Mouse (Mus musculus) kidney, embryonic 16.5 days (tissue): ENCODE results near the gene Scpep1. TPM values are rescaled to one million over a fixed set of nuclear protein-coding genes. Genes with fewer than 3 reads are reported as not detected.

ENCODE experiments used
- ATAC-seq: fragments of 200-750 bp; cut with Nextera tagmentation; 2 replicates; pipeline ENCODE4 v1.8.0; 2017; ENCODE audit warnings: moderate TSS enrichment; ENCODE audit not compliant: low FRiP score, low TSS enrichment
- H3K27ac ChIP-seq: fragments of 300-500 bp; sonication (generic); 2 replicates; pipeline ENCODE4 v1.5.1; 2014; ENCODE audit warnings: low read length
- H3K27me3 ChIP-seq: fragments of 300-500 bp; sonication (generic); 2 replicates; pipeline ENCODE4 v1.6.1; 2014; ENCODE audit warnings: low read length, control low read depth, mixed read lengths; ENCODE audit not compliant: insufficient read depth
- H3K36me3 ChIP-seq: fragments of 300-500 bp; sonication (generic); 2 replicates; pipeline ENCODE4 v1.6.1; 2014; ENCODE audit warnings: low read length, control low read depth, mixed read lengths; ENCODE audit not compliant: insufficient read depth
- H3K4me1 ChIP-seq: fragments of 300-500 bp; sonication (generic); 2 replicates; pipeline ENCODE4 v1.6.1; 2014; ENCODE audit warnings: low read length, control low read depth, mixed read lengths; ENCODE audit not compliant: insufficient read depth
- H3K4me2 ChIP-seq: fragments of 300-500 bp; sonication (generic); replicated peaks from 2 replicates; pipeline ENCODE4 v1.6.1; 2014; ENCODE audit warnings: low read depth, low read length
- H3K4me3 ChIP-seq: fragments of 300-500 bp; sonication (generic); 2 replicates; pipeline ENCODE4 v1.5.1; 2014; ENCODE audit warnings: mild to moderate bottlenecking, low read length
- H3K9ac ChIP-seq: fragments of 300-500 bp; sonication (generic); replicated peaks from 2 replicates; pipeline ENCODE4 v1.6.1; 2014; ENCODE audit warnings: low read length
- H3K9me3 ChIP-seq: fragments of 300-500 bp; sonication (generic); 2 replicates; pipeline ENCODE4 v1.6.1; 2016; ENCODE audit warnings: low read length, control low read depth
- WGBS: fragments of 180-500 bp; shearing (Covaris S2); extraction: QIAGEN DNeasy Blood & Tissue Kit; methylation state at CpG from one replicate; pipeline ENCODE4 v1.1.7; 2014; 5-methylcytosine and 5-hydroxymethylcytosine counted together
- polyA plus RNA-seq: library from polyadenylated mRNA; unstranded; fragments of >200 nt; fragmentation: Nextera tagmentation; extraction: Ambion mirVana; gene quantifications from 2 replicates; pipeline ENCODE4 v1.2.1, GENCODE M21; 2015

Gene Scpep1
- polyA plus RNA-seq, 1 experiment from 2014 or later, result 158 TPM

- no peak overlapping the region for H3K4me2 ChIP-seq
- 93% methylated on average over 5 of the region's 5 CpGs for WGBS
- H3K4me1 ChIP-seq, result peaks cover 5% of the 10 kb centered on the region; the same call in 1 of the 2 replicates
- no peak overlapping the region for H3K4me3 ChIP-seq
- H3K27me3 ChIP-seq, result no peaks in the 10 kb centered on the region
- no peak overlapping the region for H3K27ac ChIP-seq
- H3K9me3 ChIP-seq, result no peaks in the 10 kb centered on the region
- no peak overlapping the region for H3K9ac ChIP-seq
- ATAC-seq, result no peak
- H3K36me3 ChIP-seq, result peaks cover 11% of the 10 kb centered on the region; the same call in 1 of the 2 replicates
Observed at GRCm38 (mm10) chr11:88952117-88952516, 3.1 kb downstream of the Scpep1 start.

DNA sequence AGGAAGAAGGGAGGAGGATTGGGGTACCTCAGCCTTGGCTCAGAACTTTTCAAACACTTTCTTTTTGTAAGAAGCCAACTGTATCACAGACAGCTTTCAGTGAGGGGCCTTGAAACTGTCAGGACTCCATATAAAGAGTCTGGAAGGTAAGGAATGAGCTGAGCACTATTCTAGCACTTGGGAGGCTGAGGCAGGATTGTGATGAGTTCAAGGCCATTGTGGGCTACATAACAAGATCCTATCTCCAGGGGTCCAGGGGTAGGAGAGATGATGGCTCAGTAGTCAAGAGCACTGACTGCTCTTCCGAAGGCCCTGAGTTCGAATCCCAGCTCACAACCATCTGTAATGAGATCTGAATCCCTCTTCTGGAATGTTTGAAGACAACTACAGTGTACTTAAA is 3.7 kb downstream of the Scpep1 start:
- Histone ChIP-seq H3K27me3 (no peaks in the 10 kb centered on the region), H3K27ac (no peak overlapping the region), H3K9ac (no peak overlapping the region), H3K36me3 (peaks cover 16% of the 10 kb centered on the region; the same call in 1 of the 2 replicates), H3K4me1 (peaks cover 5% of the 10 kb centered on the region; the same call in 1 of the 2 replicates), H3K4me3 (no peak overlapping the region), H3K4me2 (no peak overlapping the region), H3K9me3 (no peaks in the 10 kb centered on the region)
- WGBS, result 93% methylated on average over 2 of the region's 2 CpGs
- ATAC-seq, result no peak

DNA sequence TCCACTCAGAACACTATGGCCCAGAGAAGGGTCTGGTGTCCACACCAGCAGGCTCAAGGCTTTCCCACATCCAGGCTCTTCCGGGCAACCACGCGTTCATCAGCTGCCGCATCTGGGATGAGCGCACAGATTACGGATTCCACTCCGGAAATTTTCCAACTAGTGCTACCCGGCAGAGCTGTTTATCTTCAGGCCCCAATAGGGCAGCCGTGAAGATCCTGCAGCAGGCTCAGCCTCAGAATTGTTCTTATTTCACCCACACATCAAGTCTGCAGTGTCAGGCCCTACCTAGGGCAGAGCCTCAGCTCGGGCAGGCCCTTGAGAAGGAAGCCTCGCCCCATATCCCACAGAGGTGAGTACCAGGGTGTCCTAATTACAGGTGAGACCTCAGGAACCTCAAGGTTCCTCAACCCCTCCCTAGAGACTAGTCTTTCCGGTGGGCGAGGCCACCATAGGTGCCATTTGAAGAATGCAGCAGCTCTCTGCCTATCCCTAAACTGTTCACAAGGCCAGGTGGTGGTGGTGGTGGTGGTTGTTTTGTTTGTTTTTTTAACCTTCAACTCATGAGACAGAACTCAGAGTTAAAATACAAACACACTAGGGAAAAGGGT is 4.5 kb downstream of the Scpep1 start:
- Histone ChIP-seq H3K9ac (no peak overlapping the region), H3K9me3 (no peaks in the 10 kb centered on the region), H3K27me3 (no peaks in the 10 kb centered on the region), H3K27ac (no peak overlapping the region), H3K36me3 (peaks cover 16% of the 10 kb centered on the region; the same call in 1 of the 2 replicates), H3K4me3 (no peak overlapping the region), H3K4me1 (peaks cover 5% of the 10 kb centered on the region; the same call in 1 of the 2 replicates), H3K4me2 (no peak overlapping the region)
- no peak for ATAC-seq
- 89% methylated on average over 13 of the region's 13 CpGs for WGBS

GRCm38 (mm10) chr11:88949802-88950639 is 5.2 kb downstream of the Scpep1 start:
- no peak overlapping the region for H3K4me3 ChIP-seq
- H3K4me1 ChIP-seq, result peaks cover 5% of the 10 kb centered on the region; the same call in 1 of the 2 replicates
- H3K27ac ChIP-seq, result no peak overlapping the region
- peaks cover 20% of the 10 kb centered on the region; the same call in 1 of the 2 replicates for H3K36me3 ChIP-seq
- no peak overlapping the region for H3K9ac ChIP-seq
- ATAC-seq, result no peak
- no peak overlapping the region for H3K4me2 ChIP-seq
- H3K9me3 ChIP-seq, result no peaks in the 10 kb centered on the region
- WGBS, result 85% methylated on average over 8 of the region's 8 CpGs
- no peaks in the 10 kb centered on the region for H3K27me3 ChIP-seq

- ATAC-seq, result no peak
- Histone ChIP-seq H3K27ac (no peak overlapping the region), H3K4me3 (no peak overlapping the region), H3K9me3 (no peaks in the 10 kb centered on the region), H3K9ac (no peak overlapping the region), H3K27me3 (no peaks in the 10 kb centered on the region), H3K4me1 (0 out of 2 replicates have a peak, but pooled peaks cover 3% of the 10 kb centered on the region), H3K36me3 (peaks cover 30% of the 10 kb centered on the region), H3K4me2 (no peak overlapping the region)
- WGBS, result 65% methylated on average over 8 of the region's 8 CpGs
Observed at GRCm38 (mm10) chr11:88948896-88949295, 6.4 kb downstream of the Scpep1 start.

DNA sequence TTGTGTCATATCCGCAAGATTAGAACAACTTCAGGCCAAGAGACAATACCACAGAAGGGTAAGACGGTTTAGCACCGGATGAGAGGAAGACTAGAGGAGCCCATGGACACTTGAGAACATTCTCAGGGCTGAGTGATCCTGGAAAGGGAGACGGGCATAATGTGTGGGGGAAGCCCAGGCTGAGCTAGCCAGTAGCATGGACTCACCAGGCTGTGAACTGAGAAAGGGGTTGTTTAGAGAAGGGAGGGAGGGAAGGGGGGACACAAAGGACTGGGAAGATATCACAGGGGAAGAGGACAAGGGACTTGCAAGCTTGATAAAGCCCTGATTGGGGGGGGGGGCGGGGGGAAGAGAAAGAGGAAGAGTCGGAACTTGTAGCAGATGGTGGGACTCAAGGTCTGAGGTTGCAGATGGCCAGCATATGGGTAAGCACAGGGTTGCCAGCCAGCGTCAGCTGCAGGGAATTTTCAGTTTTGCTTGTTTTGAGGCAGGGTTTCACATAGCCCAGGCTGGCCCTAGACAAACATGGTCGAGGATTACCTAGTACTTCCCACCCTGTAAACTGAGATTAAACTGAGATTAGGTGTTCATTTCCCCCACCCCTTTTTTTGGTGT is 9.2 kb downstream of the Scpep1 start:
- H3K36me3 ChIP-seq, result peaks cover 30% of the 10 kb centered on the region
- H3K9me3 ChIP-seq, result no peaks in the 10 kb centered on the region
- no peaks in the 10 kb centered on the region for H3K4me1 ChIP-seq
- H3K4me3 ChIP-seq, result no peak overlapping the region
- ATAC-seq, result peak; percentile 42; the same call in 1 of the 2 replicates
- no peak overlapping the region for H3K4me2 ChIP-seq
- H3K9ac ChIP-seq, result no peak overlapping the region
- no peak overlapping the region for H3K27ac ChIP-seq
- 65% methylated on average over 7 of the region's 8 CpGs for WGBS
- no peaks in the 10 kb centered on the region for H3K27me3 ChIP-seq

- 82% methylated on average over 12 of the region's 12 CpGs for WGBS
- H3K4me2 ChIP-seq, result no peak overlapping the region
- no peak for ATAC-seq
Observed at GRCm38 (mm10) chr11:88941489-88941888, 13.8 kb downstream of the Scpep1 start.

DNA sequence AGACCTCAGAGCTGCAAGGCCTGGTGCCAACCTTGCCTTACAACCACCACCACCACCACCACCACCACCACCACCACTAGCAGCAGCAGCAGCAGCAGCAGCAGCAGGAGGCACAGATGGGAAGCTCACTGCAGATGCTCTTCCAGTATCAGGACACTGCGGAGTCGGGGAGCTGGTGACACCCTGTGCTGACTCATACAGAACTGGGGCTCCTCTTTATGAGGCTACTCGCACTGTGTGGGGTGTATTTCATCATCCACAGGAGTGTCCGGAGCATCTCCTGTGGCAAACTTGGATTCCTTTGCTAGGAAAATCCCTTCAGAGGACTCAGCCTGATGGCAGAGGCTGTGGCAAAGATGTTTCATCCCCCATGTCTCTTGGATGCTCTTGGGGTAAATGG is 15.6 kb downstream of the Scpep1 start:
- Histone ChIP-seq H3K9me3 (no peaks in the 10 kb centered on the region), H3K27ac (no peak overlapping the region), H3K4me3 (no peak overlapping the region), H3K4me1 (no peaks in the 10 kb centered on the region), H3K27me3 (no peaks in the 10 kb centered on the region), H3K36me3 (peaks cover 33% of the 10 kb centered on the region), H3K4me2 (no peak overlapping the region), H3K9ac (no peak overlapping the region)
- 97% methylated on average over 4 of the region's 4 CpGs for WGBS
- ATAC-seq, result no peak

More at GRCm38 (mm10) chr11:88941489-88941888, 13.8 kb downstream of the Scpep1 start:
- no peak overlapping the region for H3K4me3 ChIP-seq
- no peaks in the 10 kb centered on the region for H3K27me3 ChIP-seq
- no peak overlapping the region for H3K9ac ChIP-seq
- H3K4me1 ChIP-seq, result no peaks in the 10 kb centered on the region
- H3K27ac ChIP-seq, result no peak overlapping the region
- no peaks in the 10 kb centered on the region for H3K9me3 ChIP-seq
- peaks cover 34% of the 10 kb centered on the region for H3K36me3 ChIP-seq

DNA sequence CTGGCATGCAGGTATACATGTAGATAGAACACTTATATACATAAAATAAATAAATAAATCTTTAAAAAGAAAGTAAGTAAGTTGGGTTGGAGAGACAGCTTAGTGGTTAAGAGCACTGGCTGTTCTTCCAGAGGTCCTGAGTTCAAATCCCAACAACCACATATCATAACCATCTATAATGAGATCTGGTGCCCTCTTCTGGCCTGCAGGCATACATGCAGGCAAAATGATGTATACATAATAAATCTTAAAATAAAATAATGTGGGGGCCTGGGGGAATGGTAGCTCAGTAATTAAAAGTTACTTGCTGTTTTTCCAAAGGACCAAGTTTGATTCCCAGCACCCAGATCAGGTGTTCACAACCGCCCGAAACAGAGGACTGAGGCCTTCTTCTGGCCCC is 16.5 kb downstream of the Scpep1 start:
- no peak for ATAC-seq
- no peak overlapping the region for H3K4me3 ChIP-seq
- no peak overlapping the region for H3K27ac ChIP-seq
- no peak overlapping the region for H3K4me2 ChIP-seq
- no peaks in the 10 kb centered on the region for H3K27me3 ChIP-seq
- peaks cover 30% of the 10 kb centered on the region for H3K36me3 ChIP-seq
- H3K4me1 ChIP-seq, result no peaks in the 10 kb centered on the region
- H3K9me3 ChIP-seq, result no peaks in the 10 kb centered on the region
- no peak overlapping the region for H3K9ac ChIP-seq
- 100% methylated on average over 2 of the region's 2 CpGs for WGBS
